Mouse (Mus musculus): ENCODE measurements at regions not wholly inside any gene's neighbourhood (a gene's known extent, or its start where the extent isn't known, plus 50 kb on each side); places are given as distances from the start of the nearest gene placed in this dataset.
A peak's percentile ranks its signal among the peaks of the same experiment; 100 is the strongest.

- no peak for DNase-seq
Measured at GRCm38 (mm10) chr6:36058206-36058605, 329.7 kb upstream of the Chrm2 start.

- no peak for DNase-seq
Measured at GRCm38 (mm10) chr6:36060411-36060810, 327.5 kb upstream of the Chrm2 start.

- DNase-seq: no peak
Measured at GRCm38 (mm10) chr6:36064919-36065318, 323.0 kb upstream of the Chrm2 start.

GRCm38 (mm10) chr6:36068690-36069089 is 319.2 kb upstream of the Chrm2 start:
- DNase-seq: no peak

- DNase-seq: no peak
Measured at GRCm38 (mm10) chr6:36079559-36079958, 308.3 kb upstream of the Chrm2 start.

GRCm38 (mm10) chr6:36093584-36093983 is 294.3 kb upstream of the Chrm2 start:
- no peak for DNase-seq

- DNase-seq: no peak
Measured at GRCm38 (mm10) chr6:36094075-36094474, 293.8 kb upstream of the Chrm2 start.

GRCm38 (mm10) chr6:36097391-36097790 is 290.5 kb upstream of the Chrm2 start:
- DNase-seq: no peak

- DNase-seq: no peak
Measured at GRCm38 (mm10) chr6:36098179-36098578, 289.7 kb upstream of the Chrm2 start.

- DNase-seq: peak; percentile 71
Measured at GRCm38 (mm10) chr6:36108830-36109229, 279.1 kb upstream of the Chrm2 start.

- no peak for DNase-seq
Measured at GRCm38 (mm10) chr6:36137223-36137622, 250.7 kb upstream of the Chrm2 start.

GRCm38 (mm10) chr6:36147267-36147666 is 240.6 kb upstream of the Chrm2 start:
- no peak for DNase-seq

- DNase-seq: no peak
Measured at GRCm38 (mm10) chr6:36174514-36174913, 213.4 kb upstream of the Chrm2 start.

- no peak for DNase-seq
Measured at GRCm38 (mm10) chr6:36175112-36175511, 212.8 kb upstream of the Chrm2 start.

GRCm38 (mm10) chr6:36179895-36180294 is 208.0 kb upstream of the Chrm2 start:
- DNase-seq: no peak

GRCm38 (mm10) chr6:36182698-36183097 is 205.2 kb upstream of the Chrm2 start:
- no peak for DNase-seq

GRCm38 (mm10) chr6:36206666-36207065 is 181.2 kb upstream of the Chrm2 start:
- DNase-seq: no peak

- no peak for DNase-seq
Measured at GRCm38 (mm10) chr6:36221308-36221707, 166.6 kb upstream of the Chrm2 start.

- no peak for DNase-seq
Measured at GRCm38 (mm10) chr6:36234438-36234837, 153.4 kb upstream of the Chrm2 start.

- peak; percentile 72 for DNase-seq
Measured at GRCm38 (mm10) chr6:36247027-36247426, 140.9 kb upstream of the Chrm2 start.

GRCm38 (mm10) chr6:36248219-36248618 is 139.7 kb upstream of the Chrm2 start:
- peak; percentile 51 for DNase-seq

GRCm38 (mm10) chr6:36249047-36249446 is 138.8 kb upstream of the Chrm2 start:
- DNase-seq: peak; percentile 63

GRCm38 (mm10) chr6:36266717-36267402 is 121.0 kb upstream of the Chrm2 start:
- DNase-seq: no peak

- no peak for DNase-seq
Measured at GRCm38 (mm10) chr6:36286664-36287063, 101.2 kb upstream of the Chrm2 start.

- no peak for DNase-seq
Measured at GRCm38 (mm10) chr6:36313586-36313985, 74.3 kb upstream of the Chrm2 start.

Measured in heart, adult 11 months (tissue).